Mouse (Mus musculus) forebrain, postnatal 0 days (tissue): ENCODE data around the gene Mprip. TPM values are rescaled to one million over a fixed set of nuclear protein-coding genes. Genes with fewer than 3 reads are reported as not detected.

Experiments
- ATAC-seq: fragments of 200-750 bp; cut with Nextera tagmentation; 2 replicates; pipeline ENCODE4 v1.8.0; 2017; ENCODE audit warnings: mild to moderate bottlenecking, moderate library complexity
- DNase-seq: peaks from one replicate; pipeline ENCODE4 v3.0.0-alpha.2; 2015
- H3K27ac ChIP-seq: fragments of 300-500 bp; sonication (generic); 2 replicates; pipeline ENCODE4 v1.5.1; 2014; ENCODE audit warnings: low read depth, mild to moderate bottlenecking, antibody characterized with exemption, low read length, moderate library complexity, mixed read lengths
- H3K27me3 ChIP-seq: fragments of 300-500 bp; sonication (generic); 2 replicates; pipeline ENCODE4 v1.6.1; 2014; ENCODE audit warnings: mild to moderate bottlenecking, low read length, mixed read lengths; ENCODE audit not compliant: insufficient read depth
- H3K36me3 ChIP-seq: fragments of 300-500 bp; sonication (generic); 2 replicates; pipeline ENCODE4 v1.6.1; 2014; ENCODE audit warnings: mild to moderate bottlenecking, moderate library complexity; ENCODE audit not compliant: insufficient read depth
- H3K4me1 ChIP-seq: fragments of 300-500 bp; sonication (generic); 2 replicates; pipeline ENCODE4 v1.6.1; 2014; ENCODE audit warnings: antibody characterized with exemption; ENCODE audit not compliant: insufficient read depth
- H3K4me2 ChIP-seq: fragments of 300-500 bp; sonication (generic); 2 replicates; pipeline ENCODE4 v1.6.1; 2014; ENCODE audit warnings: low read depth, mild to moderate bottlenecking, moderate library complexity
- H3K4me3 ChIP-seq: fragments of 300-500 bp; sonication (generic); 2 replicates; pipeline ENCODE4 v1.5.1; 2014; ENCODE audit warnings: low read depth, low read length, mixed read lengths
- H3K9ac ChIP-seq: fragments of 300-500 bp; sonication (generic); 2 replicates; pipeline ENCODE4 v1.6.1; 2014; ENCODE audit warnings: mild to moderate bottlenecking
- H3K9me3 ChIP-seq: fragments of 300-500 bp; sonication (generic); 2 replicates; pipeline ENCODE4 v1.6.1; 2016; ENCODE audit warnings: low read length
- CTCF ChIP-seq: sonication (generic); IDR thresholded peaks from 2 replicates; pipeline ENCODE4 v1.5.1; 2016; ENCODE audit warnings: antibody characterized with exemption, control low read depth, low read depth
- WGBS: fragments of 180-500 bp; shearing (Covaris S2); extraction: QIAGEN DNeasy Blood & Tissue Kit; methylation state at CpG from one replicate; pipeline ENCODE4 v1.1.7; 2014; 5-methylcytosine and 5-hydroxymethylcytosine counted together
- polyA plus RNA-seq: library from polyadenylated mRNA; unstranded; fragments of >200 nt; fragmentation: Nextera tagmentation; extraction: Ambion mirVana; gene quantifications from 2 replicates; pipeline ENCODE4 v1.2.1, GENCODE M21; 2015
- total RNA-seq: library from RNA; depleted of rRNA; stranded (reverse); fragments of >200 nt; gene quantifications from 2 replicates; pipeline ENCODE4 v1.2.3, GENCODE M21; 2014

Gene Mprip
- total and polyA plus RNA-seq, 2 experiments from 2014 or later, result 62.0 to 191 TPM

- Histone ChIP-seq H3K9me3 (no peaks in the 10 kb centered on the region), H3K36me3 (peaks cover 30% of the 10 kb centered on the region), H3K4me1 (no peaks in the 10 kb centered on the region), H3K4me2 (no peak overlapping the region), H3K27me3 (no peaks in the 10 kb centered on the region), H3K4me3 (no peak overlapping the region), H3K9ac (no peak overlapping the region), H3K27ac (no peak overlapping the region)
- no peak for TF ChIP-seq CTCF
- ATAC-seq (no peak), DNase-seq (no peak)
- WGBS, result 79% methylated on average over 4 of the region's 4 CpGs
Measured at GRCm38 (mm10) chr11:59779406-59779805, 118.3 kb downstream of the Mprip start.

- no peak overlapping the region for H3K4me3 ChIP-seq
- TF ChIP-seq CTCF, result no peak
- no peak for ATAC-seq
- H3K4me1 ChIP-seq, result no peaks in the 10 kb centered on the region
- H3K9ac ChIP-seq, result no peak overlapping the region
- DNase-seq, result no peak
- H3K27ac ChIP-seq, result no peak overlapping the region
- no peak overlapping the region for H3K4me2 ChIP-seq
- peaks cover 24% of the 10 kb centered on the region for H3K36me3 ChIP-seq
- H3K9me3 ChIP-seq, result no peaks in the 10 kb centered on the region
- WGBS, result 89% methylated on average over 4 of the region's 4 CpGs
- H3K27me3 ChIP-seq, result no peaks in the 10 kb centered on the region
Measured at GRCm38 (mm10) chr11:59780241-59780640, 119.1 kb downstream of the Mprip start.

- H3K4me2 ChIP-seq, result no peak overlapping the region
- no peak for ATAC-seq
- H3K4me1 ChIP-seq, result no peaks in the 10 kb centered on the region
- H3K4me3 ChIP-seq, result no peak overlapping the region
- H3K9me3 ChIP-seq, result no peaks in the 10 kb centered on the region
- H3K27ac ChIP-seq, result no peak overlapping the region
- no peak for TF ChIP-seq CTCF
- H3K9ac ChIP-seq, result no peak overlapping the region
- peaks cover 6% of the 10 kb centered on the region; the same call in 1 of the 2 replicates for H3K36me3 ChIP-seq
- no peak for DNase-seq
- 62% methylated on average over 7 of the region's 7 CpGs for WGBS
- no peaks in the 10 kb centered on the region for H3K27me3 ChIP-seq
Measured at GRCm38 (mm10) chr11:59782091-59782590, 121.0 kb downstream of the Mprip start.

GRCm38 (mm10) chr11:59783591-59783990 lies 122.5 kb downstream of the Mprip start:
- Histone ChIP-seq H3K4me2 (no peak overlapping the region), H3K27me3 (no peaks in the 10 kb centered on the region), H3K4me1 (no peaks in the 10 kb centered on the region), H3K9me3 (no peaks in the 10 kb centered on the region), H3K9ac (no peak overlapping the region), H3K4me3 (no peak overlapping the region), H3K27ac (no peak overlapping the region), H3K36me3 (no peaks in the 10 kb centered on the region)
- 80% methylated on average over 6 of the region's 6 CpGs for WGBS
- ATAC-seq, result no peak
- no peak for TF ChIP-seq CTCF
- no peak for DNase-seq

- Histone ChIP-seq H3K9me3 (no peaks in the 10 kb centered on the region), H3K4me1 (no peaks in the 10 kb centered on the region), H3K27me3 (no peaks in the 10 kb centered on the region), H3K4me3 (peak overlapping the region; percentile 40), H3K36me3 (peaks cover 4% of the 10 kb centered on the region), H3K27ac (peak overlapping the region; percentile 21; the same call in 1 of the 2 replicates), H3K9ac (peak overlapping the region; percentile 46; the same call in 1 of the 2 replicates), H3K4me2 (peak overlapping the region; percentile 92)
- 53% methylated on average over 15 of the region's 15 CpGs for WGBS
- ATAC-seq (peak; percentile 11; the same call in 1 of the 2 replicates), DNase-seq (no peak)
- no peak for TF ChIP-seq CTCF
Measured at GRCm38 (mm10) chr11:59786444-59787198, 125.5 kb downstream of the Mprip start.

DNA sequence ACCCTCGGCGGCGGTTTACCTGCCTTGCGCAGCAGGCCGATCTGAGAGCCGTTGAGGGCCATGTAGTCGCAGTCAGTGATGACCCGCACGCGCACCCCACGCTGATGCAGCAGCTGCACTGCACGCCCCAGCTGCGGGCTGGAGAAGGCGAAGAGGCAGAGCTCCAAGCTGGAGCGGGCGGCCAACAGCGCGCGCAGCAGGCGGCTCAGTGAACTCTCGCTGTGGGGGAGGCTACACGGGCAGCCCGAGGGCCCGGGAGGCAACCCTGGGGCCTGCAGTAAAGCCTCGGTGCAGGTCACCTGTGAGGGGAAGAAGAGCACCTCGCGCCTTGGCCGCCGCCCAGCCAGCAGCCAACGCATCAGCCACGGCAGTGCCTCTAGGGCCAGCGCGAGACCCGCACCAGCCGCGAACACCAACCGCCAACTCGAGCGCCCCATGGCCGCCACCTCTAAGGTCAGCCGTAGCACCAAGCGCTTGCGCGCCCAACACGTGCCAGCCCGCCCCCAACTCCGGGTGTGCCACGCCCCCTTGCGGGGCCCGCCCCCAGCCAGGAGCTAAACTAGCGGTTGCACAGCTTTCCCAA lies 126.2 kb downstream of the Mprip start, which contains the start of gene Pld6:
Gene Pld6 (minus strand): TSS at position 447 of the 583 bp plus-strand sequence.
- H3K4me3 ChIP-seq, result peak within 1 kb of the TSS; percentile 40
- H3K4me2 ChIP-seq, result peak within 1 kb of the TSS; percentile 92
- DNase-seq, result peak; percentile 50
- ATAC-seq, result peak; percentile 87
- H3K36me3 ChIP-seq, result peaks cover 10% of the 10 kb centered on the region
- peak within 1 kb of the TSS; percentile 46 for H3K9ac ChIP-seq
- no peaks in the 10 kb centered on the region for H3K4me1 ChIP-seq
- no peaks in the 10 kb centered on the region for H3K27me3 ChIP-seq
- peak within 1 kb of the TSS; percentile 21; the same call in 1 of the 2 replicates for H3K27ac ChIP-seq
- no peaks in the 10 kb centered on the region for H3K9me3 ChIP-seq
- 2% methylated on average over 51 of the region's 51 CpGs for WGBS
- TF ChIP-seq CTCF, result peak; percentile 8; the same call in 1 of the 2 replicates

DNA sequence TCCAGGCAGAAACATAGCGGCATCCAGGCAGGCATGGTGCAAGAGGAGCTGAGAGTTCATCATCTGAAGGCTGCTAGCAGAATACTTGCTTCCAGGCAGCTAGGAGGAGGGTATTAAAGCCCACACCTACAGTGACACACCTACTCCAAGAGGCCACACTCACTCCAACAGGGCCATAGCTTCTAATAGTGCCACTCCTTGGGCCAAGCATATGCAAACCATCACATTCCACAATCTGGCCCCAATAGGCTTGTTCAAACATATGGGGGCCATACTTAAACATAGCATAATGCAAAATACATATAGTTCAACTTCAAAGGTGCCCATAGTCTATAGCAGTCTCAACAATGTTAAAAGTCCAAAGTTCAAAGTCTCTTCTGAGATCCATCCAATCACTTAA lies 128.2 kb downstream of the Mprip start:
- Histone ChIP-seq H3K36me3 (peaks cover 27% of the 10 kb centered on the region), H3K4me1 (no peaks in the 10 kb centered on the region), H3K27ac (no peak overlapping the region), H3K9ac (no peak overlapping the region), H3K4me2 (no peak overlapping the region), H3K27me3 (no peaks in the 10 kb centered on the region), H3K9me3 (no peaks in the 10 kb centered on the region), H3K4me3 (no peak overlapping the region)
- TF ChIP-seq CTCF, result no peak
- 88% methylated on average over 1 of the region's 1 CpGs for WGBS
- no peak for DNase-seq
- no peak for ATAC-seq
